Mouse (Mus musculus) kidney, embryonic 14.5 days (tissue): ENCODE measurements around the gene Tmem33. TPM values are rescaled to one million over a fixed set of nuclear protein-coding genes. Genes with fewer than 3 reads are reported as not detected.

ENCODE experiments used
- ATAC-seq: fragments of 200-750 bp; cut with Nextera tagmentation; 2 replicates; pipeline ENCODE4 v1.8.0; 2017; ENCODE audit warnings: moderate number of reproducible peaks, mild to moderate bottlenecking, moderate TSS enrichment, moderate library complexity; ENCODE audit not compliant: low FRiP score, low TSS enrichment
- H3K27ac ChIP-seq: fragments of 300-500 bp; sonication (generic); 2 replicates; pipeline ENCODE4 v1.5.1; 2014; ENCODE audit warnings: low read depth, mild to moderate bottlenecking, low read length, moderate library complexity, mixed read lengths
- H3K27me3 ChIP-seq: fragments of 300-500 bp; sonication (generic); 2 replicates; pipeline ENCODE4 v1.6.1; 2014; ENCODE audit warnings: mild to moderate bottlenecking, low read length; ENCODE audit not compliant: control insufficient read depth, insufficient read depth
- H3K36me3 ChIP-seq: fragments of 300-500 bp; sonication (generic); 2 replicates; pipeline ENCODE4 v1.6.1; 2014; ENCODE audit warnings: low read length, mixed read lengths; ENCODE audit not compliant: control insufficient read depth, insufficient read depth
- H3K4me1 ChIP-seq: fragments of 300-500 bp; sonication (generic); 2 replicates; pipeline ENCODE4 v1.6.1; 2014; ENCODE audit warnings: low read length, mixed read lengths; ENCODE audit not compliant: control insufficient read depth, insufficient read depth
- H3K4me2 ChIP-seq: fragments of 300-500 bp; sonication (generic); replicated peaks from 2 replicates; pipeline ENCODE4 v1.6.1; 2014; ENCODE audit warnings: low read depth, mild to moderate bottlenecking, low read length
- H3K4me3 ChIP-seq: fragments of 300-500 bp; sonication (generic); 2 replicates; pipeline ENCODE4 v1.5.1; 2014; ENCODE audit warnings: mild to moderate bottlenecking, low read length
- H3K9ac ChIP-seq: fragments of 300-500 bp; sonication (generic); 2 replicates; pipeline ENCODE4 v1.6.1; 2014; ENCODE audit warnings: low read depth, mild to moderate bottlenecking, low read length, moderate library complexity
- H3K9me3 ChIP-seq: fragments of 300-500 bp; sonication (generic); 2 replicates; pipeline ENCODE4 v1.6.1; 2016; ENCODE audit warnings: low read length; ENCODE audit not compliant: control insufficient read depth
- WGBS: fragments of 180-500 bp; shearing (Covaris S2); extraction: QIAGEN DNeasy Blood & Tissue Kit; methylation state at CpG from one replicate; pipeline ENCODE4 v1.1.7; 2014; 5-methylcytosine and 5-hydroxymethylcytosine counted together
- polyA plus RNA-seq: library from polyadenylated mRNA; unstranded; fragments of >200 nt; fragmentation: Nextera tagmentation; extraction: Ambion mirVana; gene quantifications from 2 replicates; pipeline ENCODE4 v1.2.1, GENCODE M21; 2014

Tmem33 gene
- polyA plus RNA-seq, 1 experiment from 2014 or later: 90.9 TPM

- Histone ChIP-seq H3K9ac (no peak overlapping the region), H3K4me1 (no peaks in the 10 kb centered on the region), H3K36me3 (no peaks in the 10 kb centered on the region), H3K4me3 (no peak overlapping the region), H3K27me3 (no peaks in the 10 kb centered on the region), H3K4me2 (no peak overlapping the region), H3K9me3 (no peaks in the 10 kb centered on the region), H3K27ac (no peak overlapping the region)
- 86% methylated on average over 6 of the region's 6 CpGs for whole genome bisulfite sequencing
- ATAC-seq: no peak
These were observed 18.7 kb upstream of the Tmem33 start for GRCm38 (mm10) chr5:67241713-67242112.

- Histone ChIP-seq H3K27me3 (no peaks in the 10 kb centered on the region), H3K4me2 (no peak overlapping the region), H3K9me3 (no peaks in the 10 kb centered on the region), H3K9ac (no peak overlapping the region), H3K4me3 (no peak overlapping the region), H3K4me1 (no peaks in the 10 kb centered on the region), H3K36me3 (no peaks in the 10 kb centered on the region), H3K27ac (no peak overlapping the region)
- WGBS: 88% methylated on average over 5 of the region's 5 CpGs
- ATAC-seq: no peak
These were observed 17.1 kb upstream of the Tmem33 start for GRCm38 (mm10) chr5:67243231-67243630.

GRCm38 (mm10) chr5:67252261-67252660, 8.1 kb upstream of the Tmem33 start:
- Histone ChIP-seq H3K9ac (no peak overlapping the region), H3K27me3 (no peaks in the 10 kb centered on the region), H3K4me3 (no peak overlapping the region), H3K27ac (no peak overlapping the region), H3K4me2 (no peak overlapping the region), H3K9me3 (no peaks in the 10 kb centered on the region), H3K36me3 (no peaks in the 10 kb centered on the region), H3K4me1 (no peaks in the 10 kb centered on the region)
- WGBS: 75% methylated on average over 4 of the region's 4 CpGs
- no peak for ATAC-seq

DNA sequence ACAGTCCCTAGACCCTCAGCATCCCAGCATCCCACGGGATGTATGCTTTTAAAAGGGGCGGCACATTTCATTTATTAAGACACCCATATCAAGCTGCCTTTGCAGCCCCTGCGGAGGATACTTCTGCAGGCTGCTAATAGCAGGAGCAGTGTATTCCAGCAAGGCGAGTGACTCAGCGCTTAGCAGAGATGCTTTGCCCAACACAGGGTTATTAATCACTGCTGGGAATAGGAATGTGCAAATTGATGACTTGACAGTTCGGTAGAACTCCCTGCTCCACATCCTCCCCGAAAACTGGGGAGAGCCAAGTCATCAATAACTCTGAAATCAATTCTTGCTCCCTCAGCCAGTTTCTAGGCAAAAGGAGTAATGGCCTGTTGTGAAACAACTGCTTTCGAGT, 4.7 kb upstream of the Tmem33 start:
- H3K4me2 ChIP-seq: no peak overlapping the region
- H3K9ac ChIP-seq: no peak overlapping the region
- H3K9me3 ChIP-seq: no peaks in the 10 kb centered on the region
- H3K4me1 ChIP-seq: no peaks in the 10 kb centered on the region
- 65% methylated on average over 8 of the region's 8 CpGs for WGBS
- no peak overlapping the region for H3K4me3 ChIP-seq
- no peaks in the 10 kb centered on the region for H3K36me3 ChIP-seq
- no peaks in the 10 kb centered on the region for H3K27me3 ChIP-seq
- no peak overlapping the region for H3K27ac ChIP-seq
- ATAC-seq: no peak

- Histone ChIP-seq H3K4me2 (no peak overlapping the region), H3K27me3 (no peaks in the 10 kb centered on the region), H3K4me1 (0 out of 2 replicates have a peak, but pooled peaks cover 5% of the 10 kb centered on the region), H3K9me3 (no peaks in the 10 kb centered on the region), H3K27ac (no peak overlapping the region), H3K4me3 (no peak overlapping the region), H3K9ac (no peak overlapping the region), H3K36me3 (peaks cover 6% of the 10 kb centered on the region; the same call in 1 of the 2 replicates)
- 74% methylated on average over 9 of the region's 9 CpGs for WGBS
- ATAC-seq: no peak
These were observed 1.9 kb upstream of the Tmem33 start for GRCm38 (mm10) chr5:67258473-67258872.

DNA sequence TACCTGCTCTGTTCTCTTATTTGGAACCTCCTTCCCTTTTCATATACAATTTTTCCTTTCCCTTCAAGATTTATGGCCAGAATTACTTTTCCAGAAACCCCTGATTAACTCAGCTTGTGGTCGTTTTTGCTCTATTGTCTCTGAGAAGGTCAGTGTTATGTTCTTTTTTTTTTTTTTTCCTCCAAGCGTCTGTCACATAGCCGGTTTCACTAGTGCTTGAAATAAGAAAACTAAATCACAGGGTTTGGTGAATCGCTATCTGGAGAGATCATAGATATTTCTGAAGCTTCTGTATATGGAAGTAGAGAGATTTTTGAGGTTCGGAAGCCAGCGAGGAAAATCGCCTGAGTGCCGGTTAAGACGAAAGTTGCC, 220 bp upstream of the Tmem33 start:
- Histone ChIP-seq H3K27me3 (no peaks in the 10 kb centered on the region), H3K4me1 (0 out of 2 replicates have a peak, but pooled peaks cover 5% of the 10 kb centered on the region), H3K9ac (peak overlapping the region; percentile 58), H3K4me2 (peak overlapping the region; percentile 59), H3K4me3 (peak overlapping the region; percentile 94), H3K27ac (no peak overlapping the region), H3K36me3 (peaks cover 19% of the 10 kb centered on the region), H3K9me3 (no peaks in the 10 kb centered on the region)
- peak; percentile 21; the same call in 1 of the 2 replicates for ATAC-seq
- WGBS: under 1% methylated on average over 9 of the region's 9 CpGs

- WGBS: 95% methylated on average over 7 of the region's 7 CpGs
- peaks cover 45% of the 10 kb centered on the region for H3K36me3 ChIP-seq
- no peaks in the 10 kb centered on the region for H3K27me3 ChIP-seq
- no peak overlapping the region for H3K9ac ChIP-seq
- no peak overlapping the region for H3K4me2 ChIP-seq
- H3K4me1 ChIP-seq: 0 out of 2 replicates have a peak, but pooled peaks cover 5% of the 10 kb centered on the region
- H3K9me3 ChIP-seq: no peaks in the 10 kb centered on the region
- H3K4me3 ChIP-seq: no peak overlapping the region
- ATAC-seq: no peak
- no peak overlapping the region for H3K27ac ChIP-seq
These were observed 2.6 kb downstream of the Tmem33 start for GRCm38 (mm10) chr5:67262964-67263363.

DNA sequence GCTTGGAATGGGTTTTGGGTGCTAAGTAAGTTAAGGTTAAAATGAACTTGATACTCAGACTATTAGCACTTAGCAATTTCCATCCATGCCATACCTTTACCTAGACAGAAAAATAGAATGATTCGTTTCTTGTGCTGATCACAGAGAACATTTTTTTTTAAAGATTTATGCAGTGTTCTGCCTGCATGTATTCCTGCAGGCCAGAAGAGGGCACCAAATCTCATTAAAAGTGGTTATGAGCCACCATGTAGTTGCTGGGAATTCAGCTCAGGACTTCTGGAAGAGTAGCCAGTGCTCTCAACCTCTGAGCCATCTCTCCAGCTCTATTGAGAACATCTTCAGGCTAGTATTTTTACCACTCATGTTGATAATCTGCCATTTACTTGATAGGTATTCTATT, 5.7 kb downstream of the Tmem33 start:
- H3K27me3 ChIP-seq: no peaks in the 10 kb centered on the region
- H3K36me3 ChIP-seq: peaks cover 61% of the 10 kb centered on the region
- no peak overlapping the region for H3K4me3 ChIP-seq
- H3K27ac ChIP-seq: no peak overlapping the region
- H3K4me2 ChIP-seq: no peak overlapping the region
- 0 out of 2 replicates have a peak, but pooled peaks cover 5% of the 10 kb centered on the region for H3K4me1 ChIP-seq
- no peak for ATAC-seq
- WGBS: 86% methylated on average over 1 of the region's 1 CpGs
- H3K9me3 ChIP-seq: no peaks in the 10 kb centered on the region
- no peak overlapping the region for H3K9ac ChIP-seq

DNA sequence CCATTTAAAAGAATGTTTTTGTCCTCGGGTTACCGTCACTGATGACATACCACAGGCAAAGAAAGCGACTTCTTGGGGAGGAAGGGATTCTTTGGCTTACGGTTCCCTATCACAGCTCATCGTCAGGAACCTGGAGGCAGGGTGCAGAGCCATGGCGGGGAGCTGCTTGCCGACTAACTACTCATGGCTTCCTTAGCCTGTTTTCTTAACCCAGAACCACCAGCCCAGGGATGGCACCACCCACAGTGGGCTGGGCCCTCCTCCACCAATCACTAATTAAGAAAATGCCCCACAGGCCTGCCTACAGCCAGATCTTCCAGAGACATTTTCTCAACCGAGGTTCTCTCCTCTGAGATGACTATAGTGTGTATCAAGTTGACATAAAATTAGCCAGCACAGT, 8.9 kb downstream of the Tmem33 start:
- Histone ChIP-seq H3K4me1 (no peaks in the 10 kb centered on the region), H3K9me3 (no peaks in the 10 kb centered on the region), H3K27ac (no peak overlapping the region), H3K9ac (no peak overlapping the region), H3K4me3 (no peak overlapping the region), H3K4me2 (no peak overlapping the region), H3K27me3 (no peaks in the 10 kb centered on the region), H3K36me3 (peaks cover 49% of the 10 kb centered on the region)
- no peak for ATAC-seq
- WGBS: 91% methylated on average over 8 of the region's 8 CpGs
